Mouse (Mus musculus): ENCODE data around the gene Krtap4-7. TPM values are rescaled to one million over a fixed set of nuclear protein-coding genes. Genes with fewer than 3 reads are reported as not detected.

The Krtap4-7 gene
- not detected for polyA plus RNA-seq (2017; shearing (Covaris generic))

DNA sequence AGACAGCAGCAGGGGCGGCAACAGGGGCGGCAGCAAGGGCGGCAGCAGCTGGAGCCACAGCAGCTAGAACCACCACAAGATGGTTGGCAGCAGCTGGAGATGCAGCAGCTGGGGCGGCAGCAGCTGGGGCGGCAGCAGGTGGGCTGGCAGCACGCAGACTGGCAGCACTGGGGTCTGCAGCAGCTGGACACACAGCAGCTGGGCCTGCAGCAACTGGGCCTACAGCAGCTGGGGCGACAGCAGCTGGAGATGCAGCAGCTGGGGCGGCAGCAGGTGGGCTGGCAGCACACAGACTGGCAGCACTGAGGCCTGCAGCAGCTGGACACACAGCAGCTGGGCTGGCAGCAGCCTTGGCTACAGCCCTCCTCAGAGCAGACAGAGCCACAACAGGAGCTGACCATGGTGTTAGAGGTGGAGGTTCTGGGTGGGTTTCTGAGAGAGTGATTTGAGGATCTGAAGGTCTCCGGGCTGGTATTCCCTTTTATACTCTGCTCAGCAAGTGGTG is at the start of gene Krtap4-7:
Gene Krtap4-7, minus strand, starts transcription at position 455 of the 505 bp plus-strand sequence.

GRCm38 (mm10) chr11:99690463-99690862 is 46.6 kb upstream of the Krtap4-7 start, which contains the start of gene Gm14190:
Gene Gm14190 (minus strand): TSS chr11:99690740.

GRCm38 (mm10) chr11:99665860-99666259 is 22.0 kb upstream of the Krtap4-7 start, which contains the start of gene Krtap4-6:
Gene Krtap4-6 (minus strand): TSS chr11:99665960.

DNA sequence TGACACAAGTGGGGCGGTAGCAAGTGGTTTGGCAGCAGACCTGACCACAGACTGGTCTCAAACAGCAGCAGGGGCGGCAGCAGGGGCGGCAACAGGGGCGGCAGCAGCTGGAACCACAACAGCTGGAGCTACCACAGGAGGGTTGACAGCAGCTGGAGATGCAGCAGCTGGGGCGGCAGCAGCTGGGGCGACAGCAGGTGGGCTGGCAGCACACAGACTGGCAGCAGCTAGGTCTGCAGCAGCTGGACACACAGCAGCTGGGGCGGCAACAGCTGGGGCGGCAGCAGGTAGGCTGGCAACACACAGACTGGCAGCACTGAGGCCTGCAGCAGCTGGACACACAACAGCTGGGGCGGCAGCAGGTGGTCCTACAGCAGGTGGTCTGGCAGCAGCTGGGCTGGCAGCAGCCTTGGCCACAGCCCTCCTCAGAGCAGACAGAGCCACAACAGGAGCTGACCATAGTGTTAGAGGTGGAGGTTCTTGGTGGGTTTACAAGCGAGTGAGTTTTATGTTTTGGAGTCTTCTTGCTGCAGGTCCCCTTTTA is 14.7 kb upstream of the Krtap4-7 start, which contains the start of gene Gm11563:
Gene Gm11563, minus strand, starts transcription at position 494 of the 544 bp plus-strand sequence.

DNA sequence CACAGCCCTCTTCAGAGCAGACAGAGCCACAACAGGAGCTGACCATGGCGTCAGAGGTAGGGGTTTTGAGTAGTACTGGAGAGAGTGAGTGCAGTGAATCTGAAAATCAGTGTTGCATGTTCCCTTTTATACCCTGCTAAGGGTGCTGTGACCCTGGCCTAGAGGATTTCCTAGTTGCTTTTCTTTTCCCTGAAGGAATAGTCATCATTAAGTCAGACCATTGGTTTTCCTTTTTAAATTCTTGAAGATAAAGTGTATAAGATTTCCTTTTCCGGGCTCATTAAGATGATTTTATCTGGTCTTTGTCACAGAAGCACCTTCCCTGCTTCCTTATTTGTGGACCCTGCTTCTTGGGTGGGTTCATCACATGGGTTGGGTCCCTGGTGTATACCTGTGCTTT is 6.2 kb upstream of the Krtap4-7 start, which contains the start of gene Gm11555:
Gene Gm11555, minus strand, starts transcription at position 101 of the 400 bp plus-strand sequence.

DNA sequence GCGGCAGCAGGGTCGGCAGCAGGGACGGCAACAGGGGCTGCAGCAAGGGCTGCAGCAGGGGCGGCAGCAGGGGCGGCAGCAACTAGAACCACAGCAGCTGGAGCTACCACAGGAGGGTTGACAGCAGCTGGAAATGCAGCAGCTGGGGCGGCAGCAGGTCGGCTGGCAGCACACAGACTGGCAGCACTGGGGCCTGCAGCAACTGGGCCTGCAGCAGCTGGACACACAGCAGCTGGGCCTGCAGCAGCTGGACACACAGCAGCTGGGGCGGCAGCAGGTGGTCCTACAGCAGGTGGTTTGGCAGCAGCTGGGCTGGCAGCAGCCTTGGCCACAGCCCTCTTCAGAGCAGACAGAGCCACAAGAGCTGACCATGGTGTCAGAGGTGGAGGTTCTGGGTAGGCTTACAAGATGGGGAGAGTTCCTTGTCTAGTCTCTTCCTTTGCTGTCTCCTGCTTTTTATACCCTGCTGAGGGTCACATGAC is 9.2 kb downstream of the Krtap4-7 start, which contains the start of gene Krtap4-2:
Gene Krtap4-2, minus strand, starts transcription at position 432 of the 482 bp plus-strand sequence.

DNA sequence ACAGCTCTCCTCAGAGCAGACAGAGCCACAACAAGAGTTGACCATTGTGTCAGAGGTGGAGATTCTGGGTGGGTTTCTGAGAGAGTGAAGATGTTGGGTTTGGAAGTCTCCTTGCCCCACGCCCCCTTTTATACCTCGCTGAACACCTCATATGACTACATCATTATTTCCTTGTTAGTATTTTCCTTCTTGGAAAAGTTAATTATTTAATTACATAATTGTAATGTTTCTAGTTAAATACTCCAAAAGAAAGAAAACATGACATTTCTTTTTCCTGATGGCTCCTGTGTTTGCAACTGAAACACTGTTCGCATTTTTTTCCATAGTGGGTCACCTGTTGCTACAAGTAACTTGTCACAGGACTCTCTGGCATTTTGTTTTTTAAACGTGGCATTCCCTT is 15.8 kb downstream of the Krtap4-7 start, which contains the start of gene Krtap4-1:
Gene Krtap4-1, minus strand, starts transcription at position 101 of the 400 bp plus-strand sequence.

DNA sequence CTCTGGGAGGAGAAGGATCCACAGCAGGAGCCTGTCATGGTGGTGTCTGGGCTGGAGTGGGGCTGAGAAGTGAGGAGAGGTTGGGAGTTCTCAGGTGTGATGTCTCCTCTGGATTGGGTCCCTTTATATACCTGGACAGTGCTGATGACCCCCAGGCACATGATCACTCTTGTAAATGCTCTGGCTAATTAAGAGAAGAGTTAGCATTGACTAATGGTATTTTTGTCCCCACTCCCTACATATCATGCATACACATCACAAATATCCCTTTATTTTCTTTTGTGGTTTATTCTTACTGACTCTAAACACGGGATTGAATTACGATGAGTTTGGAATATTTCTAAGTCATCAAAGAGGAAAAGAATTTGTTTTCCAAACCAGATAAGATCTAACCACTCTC is 23.6 kb downstream of the Krtap4-7 start, which contains the start of gene Gm11562:
Gene Gm11562, minus strand, starts transcription at position 101 of the 400 bp plus-strand sequence.

DNA sequence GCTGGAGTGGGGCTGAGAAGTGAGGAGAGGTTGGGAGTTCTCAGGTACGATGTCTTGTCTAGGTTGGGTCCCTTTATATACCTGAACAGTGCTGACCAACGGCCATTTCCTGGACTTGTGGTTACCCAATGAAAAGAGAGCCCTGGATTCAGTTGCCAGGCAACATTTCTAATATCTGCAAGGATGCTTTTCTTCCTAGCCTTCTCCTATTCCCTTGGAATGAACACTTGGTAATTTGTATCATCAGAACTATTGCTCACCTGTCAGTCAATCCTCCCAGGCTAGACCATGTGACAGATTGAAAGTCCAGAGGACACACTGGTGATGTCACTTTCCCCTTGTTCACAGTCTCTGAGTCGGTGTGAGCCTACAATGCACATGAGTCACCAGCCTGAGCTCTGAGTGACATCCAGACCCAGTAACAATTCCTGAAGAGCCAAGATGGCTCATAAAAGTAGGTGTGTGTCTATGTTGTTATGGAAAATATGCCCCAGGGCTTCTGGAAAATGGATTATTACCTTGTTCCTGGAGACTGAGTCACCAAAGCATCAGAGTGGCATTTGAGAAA is 29.0 kb downstream of the Krtap4-7 start, which contains the start of gene Krtap2-4:
Gene Krtap2-4, minus strand, starts transcription at position 51 of the 568 bp plus-strand sequence.

GRCm38 (mm10) chr11:99610089-99610488 is 33.8 kb downstream of the Krtap4-7 start, which contains the start of gene Gm11937:
Gene Gm11937 (minus strand): TSS chr11:99610189.

DNA sequence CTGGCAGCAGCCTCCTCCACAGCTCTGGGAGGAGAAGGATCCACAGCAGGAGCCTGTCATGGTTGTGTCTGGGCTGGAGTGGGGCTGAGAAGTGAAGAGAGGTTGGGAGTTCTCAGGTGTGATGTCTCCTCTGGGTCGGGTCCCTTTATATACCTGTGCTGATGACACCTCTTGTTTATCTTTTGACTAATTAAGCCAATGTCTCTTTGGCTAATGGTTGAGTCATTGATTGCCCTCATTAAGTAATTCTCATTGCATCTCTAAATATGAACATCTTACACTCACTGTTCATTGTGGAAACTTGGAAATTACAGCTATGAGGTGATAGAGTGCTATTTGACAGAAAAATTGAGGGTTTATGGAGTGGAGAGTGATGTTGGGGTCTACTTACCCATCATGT is 40.7 kb downstream of the Krtap4-7 start, which contains the start of gene Gm11938:
Gene Gm11938, minus strand, starts transcription at position 101 of the 400 bp plus-strand sequence.

GRCm38 (mm10) chr11:99597742-99598141 is 46.1 kb downstream of the Krtap4-7 start, which contains the start of gene Krtap9-3:
Gene Krtap9-3 (minus strand): TSS chr11:99598105.

Other genes with a start within 250 kb of the Krtap4-7 start
- under 1 TPM in 1 of 2 experiments, not detected in 1; 0.11 TPM for gene Krt12, start 221.8 kb downstream of the Krtap4-7 start, polyA plus RNA-seq (2017; shearing (Covaris generic))
- gene Krt20, start 205.9 kb downstream of the Krtap4-7 start, polyA plus RNA-seq (2017; shearing (Covaris generic)) = not detected
- not detected for gene Krt23, start 151.0 kb downstream of the Krtap4-7 start, polyA plus RNA-seq (2017; shearing (Covaris generic))
- under 1 TPM in 1 of 2 experiments, not detected in 1; 0.36 TPM for gene Krt39, start 122.8 kb downstream of the Krtap4-7 start, polyA plus RNA-seq (2017; shearing (Covaris generic))
- under 1 TPM in 1 of 2 experiments, not detected in 1; 0.38 TPM for gene Krt40, start 100.9 kb downstream of the Krtap4-7 start, polyA plus RNA-seq (2017; shearing (Covaris generic))
- gene Krtap3-3, start 93.2 kb downstream of the Krtap4-7 start, polyA plus RNA-seq (2017; shearing (Covaris generic)) = not detected
- not detected for gene Krtap3-2, start 87.2 kb downstream of the Krtap4-7 start, polyA plus RNA-seq (2017; shearing (Covaris generic))
- gene Gm11939, start 84.6 kb downstream of the Krtap4-7 start, polyA plus RNA-seq (2017; shearing (Covaris generic)) = 1 to 10 TPM in 1 of 2 experiments, not detected in 1; 1.1 TPM
- not detected for gene Krtap3-1, start 77.5 kb downstream of the Krtap4-7 start, polyA plus RNA-seq (2017; shearing (Covaris generic))
- gene Krtap1-5, start 63.1 kb downstream of the Krtap4-7 start, polyA plus RNA-seq (2017; shearing (Covaris generic)) = not detected
- gene Krtap1-4, start 60.4 kb downstream of the Krtap4-7 start, polyA plus RNA-seq (2017; shearing (Covaris generic)) = not detected
- under 1 TPM in 1 of 2 experiments, not detected in 1; 0.27 TPM for gene Krtap1-3, start 52.8 kb downstream of the Krtap4-7 start, polyA plus RNA-seq (2017; shearing (Covaris generic))
- gene Krtap9-3, start 46.0 kb downstream of the Krtap4-7 start, polyA plus RNA-seq (2017; shearing (Covaris generic)) = not detected
- gene Gm11938, start 40.8 kb downstream of the Krtap4-7 start, polyA plus RNA-seq (2017; shearing (Covaris generic)) = not detected
- gene Gm11937, start 33.9 kb downstream of the Krtap4-7 start, polyA plus RNA-seq (2017; shearing (Covaris generic)) = not detected
- gene Krtap2-4, start 29.2 kb downstream of the Krtap4-7 start, polyA plus RNA-seq (2017; shearing (Covaris generic)) = not detected
- gene Gm11562, start 23.7 kb downstream of the Krtap4-7 start, polyA plus RNA-seq (2017; shearing (Covaris generic)) = not detected
- not detected for gene Krtap4-1, start 15.9 kb downstream of the Krtap4-7 start, polyA plus RNA-seq (2017; shearing (Covaris generic))
- not detected for gene Krtap4-2, start 9.0 kb downstream of the Krtap4-7 start, polyA plus RNA-seq (2017; shearing (Covaris generic))
- gene Gm11555, start 6.1 kb upstream of the Krtap4-7 start, polyA plus RNA-seq (2017; shearing (Covaris generic)) = not detected
- not detected for gene Gm11563, start 14.9 kb upstream of the Krtap4-7 start, polyA plus RNA-seq (2017; shearing (Covaris generic))
- not detected for gene Krtap4-6, start 21.9 kb upstream of the Krtap4-7 start, polyA plus RNA-seq (2017; shearing (Covaris generic))
- not detected for gene Gm14190, start 46.7 kb upstream of the Krtap4-7 start, polyA plus RNA-seq (2017; shearing (Covaris generic))
- gene Gm14180, start 90.2 kb upstream of the Krtap4-7 start, polyA plus RNA-seq (2017; shearing (Covaris generic)) = not detected
- under 1 TPM in 1 of 2 experiments, not detected in 1; 0.32 TPM for gene Gm11595, start 128.8 kb upstream of the Krtap4-7 start, polyA plus RNA-seq (2017; shearing (Covaris generic))
- gene Krtap4-8, start 136.6 kb upstream of the Krtap4-7 start, polyA plus RNA-seq (2017; shearing (Covaris generic)) = not detected
- gene Krtap4-9, start 141.1 kb upstream of the Krtap4-7 start, polyA plus RNA-seq (2017; shearing (Covaris generic)) = not detected
- not detected for gene Gm11596, start 149.4 kb upstream of the Krtap4-7 start, polyA plus RNA-seq (2017; shearing (Covaris generic))
- not detected for gene Gm11569, start 154.8 kb upstream of the Krtap4-7 start, polyA plus RNA-seq (2017; shearing (Covaris generic))
- gene Gm11554, start 160.4 kb upstream of the Krtap4-7 start, polyA plus RNA-seq (2017; shearing (Covaris generic)) = not detected
- gene Krtap4-13, start 165.8 kb upstream of the Krtap4-7 start, polyA plus RNA-seq (2017; shearing (Covaris generic)) = not detected
- not detected for gene Gm11564, start 171.6 kb upstream of the Krtap4-7 start, polyA plus RNA-seq (2017; shearing (Covaris generic))
- gene 2300003K06Rik, start 194.0 kb upstream of the Krtap4-7 start, polyA plus RNA-seq (2017; shearing (Covaris generic)) = not detected
- not detected for gene Krtap4-16, start 207.5 kb upstream of the Krtap4-7 start, polyA plus RNA-seq (2017; shearing (Covaris generic))
- under 1 TPM in 1 of 2 experiments, not detected in 1; 0.55 TPM for gene Gm11568, start 213.8 kb upstream of the Krtap4-7 start, polyA plus RNA-seq (2017; shearing (Covaris generic))
- gene Gm11559, start 220.4 kb upstream of the Krtap4-7 start, polyA plus RNA-seq (2017; shearing (Covaris generic)) = not detected
- not detected for gene Krtap9-1, start 229.3 kb upstream of the Krtap4-7 start, polyA plus RNA-seq (2017; shearing (Covaris generic))
- not detected for gene Gm11567, start 235.1 kb upstream of the Krtap4-7 start, polyA plus RNA-seq (2017; shearing (Covaris generic))